In the genomic region with DNA sequence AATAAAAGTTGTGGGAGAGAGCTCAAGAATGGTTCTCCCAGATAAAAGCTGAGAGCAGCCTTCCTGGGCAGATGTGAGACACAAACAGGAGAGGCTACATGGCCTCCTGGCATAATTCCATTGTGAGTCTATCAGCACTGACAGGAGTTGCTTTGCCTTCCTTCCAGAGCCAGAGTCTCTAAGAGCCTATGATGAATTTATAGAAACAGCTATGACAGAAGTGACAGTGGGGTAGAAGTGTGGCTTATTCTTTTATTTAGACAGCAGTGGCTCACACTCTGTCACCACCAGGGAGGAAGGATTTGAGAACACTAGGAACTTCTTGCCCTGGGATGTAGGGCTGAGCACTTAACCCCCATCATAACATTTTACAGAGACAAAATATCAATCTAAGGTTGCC, we compare ENCODE assay signal across 23 mouse cellular contexts.
"Had no signal": no experiment of that assay in that cellular context is flagged by ENCODE, and none has a peak within 500 bp of the region (broad histone marks: within the 10 kb centered on the region; RNA-seq: fewer than 3 reads in every experiment).

No protein-coding gene starts in this region.

- H3K4me3 ChIP-seq: hindbrain, embryonic 13.5 days; hindbrain, embryonic 15.5 days; kidney, embryonic 15.5 days; limb, embryonic 13.5 days; limb, embryonic 15.5 days; liver, embryonic 12.5 days had no signal

- H3K27me3 ChIP-seq: hindbrain, embryonic 13.5 days; hindbrain, embryonic 15.5 days; kidney, embryonic 15.5 days; limb, embryonic 13.5 days; limb, embryonic 15.5 days; liver, embryonic 12.5 days had no signal

- H3K4me1 ChIP-seq: hindbrain, embryonic 15.5 days; kidney, embryonic 15.5 days; liver, embryonic 12.5 days had no signal

- H3K9ac ChIP-seq: forebrain, postnatal 0 days; hindbrain, embryonic 13.5 days; hindbrain, embryonic 15.5 days; kidney, embryonic 15.5 days; limb, embryonic 13.5 days; limb, embryonic 15.5 days; liver, embryonic 12.5 days; liver, embryonic 14.5 days had no signal

- H3K4me2 ChIP-seq: heart, embryonic 11.5 days; hindbrain, embryonic 13.5 days; hindbrain, embryonic 15.5 days; kidney, embryonic 15.5 days; limb, embryonic 13.5 days; limb, embryonic 15.5 days; liver, embryonic 12.5 days had no signal

- H3K36me3 ChIP-seq: hindbrain, embryonic 13.5 days; hindbrain, embryonic 15.5 days; kidney, embryonic 15.5 days; limb, embryonic 13.5 days; limb, embryonic 15.5 days; liver, embryonic 12.5 days had no signal

- ATAC-seq: forebrain, postnatal 0 days; hindbrain, postnatal 0 days; intestine, embryonic 16.5 days; liver, embryonic 12.5 days had no signal

- DNase-seq: forebrain, postnatal 0 days; gastrocnemius, postnatal 14 days; gastrocnemius, postnatal 36 days; heart, adult 18-20 months; kidney, adult 11 months; kidney, adult 2 months; kidney, adult 9 months; kidney, postnatal 14 days; kidney, postnatal 36 days; layer of hippocampus, adult 9-11 months; layer of hippocampus, postnatal 36 days; left cerebral cortex, postnatal 4 days had no signal

- H3K27ac ChIP-seq: hindbrain, embryonic 13.5 days; hindbrain, embryonic 15.5 days; hindbrain, postnatal 0 days; kidney, embryonic 15.5 days; kidney, postnatal 0 days; limb, embryonic 13.5 days; limb, embryonic 15.5 days; liver, embryonic 12.5 days; liver, embryonic 14.5 days had no signal

- H3K9me3 ChIP-seq: hindbrain, embryonic 13.5 days; hindbrain, embryonic 15.5 days; kidney, embryonic 15.5 days; limb, embryonic 13.5 days; limb, embryonic 15.5 days; liver, embryonic 12.5 days had no signal
